Mouse (Mus musculus) lung, adult 2 months (tissue): Measurements from ENCODE around the gene Rbm12.

Source experiments
- CTCF ChIP-seq: fragments of 200-500 bp; IDR thresholded peaks from 2 replicates; pipeline ENCODE4 v1.5.1; 2011; ENCODE audit warnings: mild to moderate bottlenecking, low read length, control low read depth; ENCODE audit not compliant: insufficient read depth
- POLR2A ChIP-seq: fragments of 200-500 bp; IDR thresholded peaks from 2 replicates; pipeline ENCODE4 v1.6.1; 2011; ENCODE audit warnings: low read depth, mild to moderate bottlenecking, control low read depth, low read length, borderline replicate concordance; ENCODE audit errors: extremely low read depth

DNA sequence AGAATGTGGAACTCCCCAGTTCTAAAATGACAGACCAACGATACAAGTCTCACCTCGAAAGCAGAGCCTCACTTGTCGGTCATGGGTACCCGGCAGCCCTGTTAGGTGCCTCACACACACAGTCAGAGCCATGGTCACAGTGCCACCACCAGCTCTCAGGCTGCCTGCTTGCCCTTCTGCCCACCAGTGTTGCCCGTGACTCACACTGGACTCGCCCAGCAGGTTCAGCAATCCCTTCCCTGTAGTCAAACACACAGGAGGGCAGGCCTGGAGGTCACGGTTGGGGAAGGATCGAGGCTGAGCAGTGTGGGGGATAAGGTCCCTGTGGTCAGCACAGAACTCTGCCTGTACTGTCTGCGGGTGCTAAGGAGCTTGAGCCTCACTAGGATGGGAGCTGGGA lies 59.0 kb downstream of the Rbm12 start, which contains the start of gene Fer1l4:
- no peak for TF ChIP-seq CTCF
- TF ChIP-seq POLR2A: no peak
